Mouse (Mus musculus): Measurements from ENCODE around the gene Ifna4. TPM values are rescaled to one million over a fixed set of nuclear protein-coding genes. Genes with fewer than 3 reads are reported as not detected.

Ifna4 gene
- polyA plus RNA-seq, 1 experiment from 2014 or later = not detected

DNA sequence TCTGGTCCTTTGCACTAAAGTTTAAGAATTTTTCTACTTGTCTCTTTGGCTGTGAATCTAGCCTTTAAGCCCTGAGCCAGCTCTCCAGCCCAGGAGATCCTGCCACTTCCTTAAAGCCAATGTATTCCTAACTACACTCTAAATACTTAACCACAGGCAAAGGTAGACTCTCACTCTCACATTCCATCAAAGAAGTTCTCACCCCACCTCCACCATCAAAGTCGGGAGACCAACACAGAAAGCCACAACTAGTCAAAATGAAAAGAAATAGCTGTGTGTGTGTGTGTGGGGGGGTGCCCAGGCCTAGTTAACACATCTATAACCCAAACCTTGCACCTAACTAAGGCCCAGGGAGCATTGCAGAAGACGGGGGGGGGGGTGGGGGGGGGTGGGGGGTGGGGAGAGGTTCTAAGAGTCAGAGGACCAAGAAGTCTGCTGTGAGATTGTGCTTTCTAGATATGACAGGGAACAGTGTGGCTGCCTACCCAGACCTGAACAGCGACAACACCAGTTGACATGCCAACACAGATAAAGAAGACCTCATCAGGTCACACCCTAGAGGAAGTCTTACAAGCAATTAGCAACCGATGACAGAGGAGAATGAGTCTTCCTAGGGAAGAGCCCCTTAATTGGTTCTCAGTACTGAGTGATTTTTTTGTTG, 33.9 kb downstream of the Ifna4 start:
- 82% methylated on average over 3 of the region's 4 CpGs for WGBS
- Histone ChIP-seq H3K9me3 (replicated peaks) (no peaks in the 10 kb centered on the region), H3K4me1 (no peaks in the 10 kb centered on the region), H3K27me3 (ENCODE audit: low read depth, poor library complexity, severe bottlenecking) (peaks cover 5% of the 10 kb centered on the region), H3K4me3 (no peak overlapping the region), H3K36me3 (no peaks in the 10 kb centered on the region), H3K27ac (replicated peaks) (no peak overlapping the region)
- DNase-seq (ENCODE audit: low spot score) = no peak

DNA sequence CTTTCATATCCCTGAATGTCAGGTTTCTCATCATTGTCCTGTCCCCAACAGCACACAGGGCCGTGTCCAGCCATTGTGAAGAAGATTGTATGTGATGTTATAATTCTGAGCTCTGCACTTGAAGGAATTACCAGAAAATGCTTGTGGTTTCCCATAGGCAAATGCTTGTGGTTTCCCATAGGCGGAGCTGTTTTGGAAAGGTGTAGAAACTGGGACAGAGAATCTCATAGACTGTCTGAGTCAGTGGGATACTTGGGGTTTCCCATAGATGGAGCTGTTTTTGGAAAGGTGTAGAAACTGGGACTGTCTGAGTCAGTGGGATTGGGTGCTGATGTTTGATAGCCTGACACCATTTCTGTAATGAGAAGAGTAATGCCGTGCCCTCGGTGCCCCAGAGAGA, 34.9 kb downstream of the Ifna4 start:
- peaks cover 3% of the 10 kb centered on the region for H3K27me3 ChIP-seq (ENCODE audit: low read depth, poor library complexity, severe bottlenecking)
- no peaks in the 10 kb centered on the region for H3K9me3 ChIP-seq (replicated peaks)
- H3K4me3 ChIP-seq = no peak overlapping the region
- H3K27ac ChIP-seq (replicated peaks) = no peak overlapping the region
- 83% methylated on average over 4 of the region's 4 CpGs for WGBS
- H3K36me3 ChIP-seq = no peaks in the 10 kb centered on the region
- no peak for DNase-seq (ENCODE audit: low spot score)
- H3K4me1 ChIP-seq = no peaks in the 10 kb centered on the region

DNA sequence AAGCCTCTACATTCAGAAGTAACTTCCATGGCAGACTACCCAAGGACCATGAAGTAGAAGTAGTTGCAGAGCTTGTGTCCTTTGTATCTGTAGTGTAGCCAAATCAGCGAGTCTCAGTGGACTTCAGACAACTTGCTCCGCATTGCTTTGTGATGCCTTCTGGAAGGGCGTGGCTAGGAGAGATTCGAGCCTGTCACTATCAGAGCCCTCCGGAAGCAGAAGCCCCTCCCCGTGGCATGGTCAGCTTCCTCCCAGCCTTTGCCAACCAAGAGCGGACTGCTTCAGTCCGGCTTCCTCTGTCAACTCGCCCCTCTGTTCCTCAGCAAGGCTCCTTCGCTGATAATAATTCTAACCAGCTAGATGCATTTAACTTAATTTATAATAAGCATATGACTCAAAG, 36.6 kb downstream of the Ifna4 start:
- whole genome bisulfite sequencing = 48% methylated on average over 10 of the region's 10 CpGs

DNA sequence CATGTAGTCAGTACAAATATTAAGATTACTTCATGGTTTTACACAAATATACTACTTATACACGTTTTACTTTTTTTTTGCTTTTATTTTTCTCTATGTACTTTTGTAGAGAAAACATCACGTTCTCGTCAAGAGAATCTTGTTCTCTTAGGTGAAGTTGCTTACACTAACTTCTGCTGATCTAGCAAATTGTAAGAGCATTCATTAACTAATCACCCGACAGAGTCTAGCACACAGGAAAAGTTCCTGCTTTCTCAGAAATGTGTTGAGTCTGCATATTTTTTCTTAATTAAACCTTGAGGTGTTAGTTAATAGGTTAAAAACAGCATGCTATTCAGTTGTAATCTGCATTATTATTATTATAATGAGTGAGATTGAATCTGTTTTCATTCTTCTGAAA, 37.1 kb downstream of the Ifna4 start:
- DNase-seq (ENCODE audit: low spot score) = no peak
- H3K27me3 ChIP-seq (ENCODE audit: low read depth, poor library complexity, severe bottlenecking) = no peaks in the 10 kb centered on the region
- no peaks in the 10 kb centered on the region for H3K36me3 ChIP-seq
- H3K27ac ChIP-seq (replicated peaks) = no peak overlapping the region
- no peaks in the 10 kb centered on the region for H3K9me3 ChIP-seq (replicated peaks)
- 84% methylated on average over 4 of the region's 4 CpGs for WGBS
- H3K4me1 ChIP-seq = no peaks in the 10 kb centered on the region
- no peak overlapping the region for H3K4me3 ChIP-seq

More for the DNA sequence above, 36.6 kb downstream of the Ifna4 start:
- Histone ChIP-seq H3K27ac (replicated peaks) (no peak overlapping the region), H3K9me3 (replicated peaks) (no peaks in the 10 kb centered on the region), H3K27me3 (ENCODE audit: low read depth, poor library complexity, severe bottlenecking) (no peaks in the 10 kb centered on the region), H3K4me3 (no peak overlapping the region), H3K36me3 (no peaks in the 10 kb centered on the region), H3K4me1 (no peaks in the 10 kb centered on the region)
- no peak for DNase-seq (ENCODE audit: low spot score)

DNA sequence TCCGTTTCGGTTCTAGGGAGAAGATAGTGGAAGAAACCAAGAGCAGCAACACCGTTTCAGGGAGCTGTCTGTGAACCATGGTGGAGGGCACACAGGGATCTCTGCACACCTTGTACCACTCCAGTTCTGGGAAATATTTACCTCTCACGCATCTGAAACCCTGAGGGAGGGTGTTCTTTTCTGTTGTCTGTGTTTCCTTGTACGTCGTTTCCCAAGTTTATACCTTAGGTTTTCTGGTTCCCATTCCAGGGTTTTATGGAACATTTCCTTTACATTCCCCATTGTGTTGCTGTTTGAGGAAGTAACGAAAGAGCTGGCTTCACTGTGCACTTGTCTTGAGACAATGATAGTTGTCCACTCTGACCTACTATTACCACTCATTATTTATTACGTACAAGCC, 38.4 kb downstream of the Ifna4 start, which contains the start of gene Ifne:
Gene Ifne, minus strand, starts transcription at position 101 of the 400 bp plus-strand sequence.
- no peaks in the 10 kb centered on the region for H3K4me1 ChIP-seq
- H3K9me3 ChIP-seq (replicated peaks) = no peaks in the 10 kb centered on the region
- no peak for DNase-seq (ENCODE audit: low spot score)
- no peaks in the 10 kb centered on the region for H3K27me3 ChIP-seq (ENCODE audit: low read depth, poor library complexity, severe bottlenecking)
- 93% methylated on average over 8 of the region's 8 CpGs for WGBS
- H3K36me3 ChIP-seq = no peaks in the 10 kb centered on the region
- H3K27ac ChIP-seq (replicated peaks) = no peak within 1 kb of the TSS
- no peak within 1 kb of the TSS for H3K4me3 ChIP-seq

DNA sequence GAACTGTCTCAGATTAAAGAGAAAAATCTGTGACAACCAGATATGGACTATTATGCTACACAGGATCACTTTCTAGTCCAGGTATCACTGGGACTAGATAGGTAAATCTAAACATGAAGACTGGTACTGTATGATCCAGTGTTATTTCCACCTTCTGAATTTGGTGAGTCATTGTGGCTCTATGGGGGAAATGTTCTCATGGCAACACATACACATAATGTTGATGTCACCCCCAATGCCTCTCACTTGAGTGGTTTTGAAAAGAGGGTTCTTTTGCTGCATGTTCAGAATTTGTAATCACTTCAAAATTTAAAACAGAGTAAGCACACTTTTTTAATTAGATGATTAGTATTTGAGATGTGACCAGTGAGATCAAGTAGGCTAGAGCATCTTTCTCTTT, 46.6 kb downstream of the Ifna4 start:
- H3K27me3 ChIP-seq (ENCODE audit: low read depth, poor library complexity, severe bottlenecking) = no peaks in the 10 kb centered on the region

More for the DNA sequence above, 46.6 kb downstream of the Ifna4 start:
- H3K27ac ChIP-seq (replicated peaks) = no peak overlapping the region
- H3K4me3 ChIP-seq = no peak overlapping the region
- H3K4me1 ChIP-seq = no peaks in the 10 kb centered on the region
- H3K9me3 ChIP-seq (replicated peaks) = no peaks in the 10 kb centered on the region
- H3K36me3 ChIP-seq = no peaks in the 10 kb centered on the region
- no peak for DNase-seq (ENCODE audit: low spot score)

Other genes with a start within 250 kb of the Ifna4 start
- gene Ifna9, start 249.5 kb upstream of the Ifna4 start, polyA plus RNA-seq (2016; fragmentation: Nextera tagmentation; extraction: Ambion mirVana) = not detected in 2 replicates
- gene Ifna12, start 238.5 kb upstream of the Ifna4 start, polyA plus RNA-seq (2016; fragmentation: Nextera tagmentation; extraction: Ambion mirVana) = not detected in 2 replicates
- gene C87499, start 207.4 kb upstream of the Ifna4 start, polyA plus RNA-seq (2016; fragmentation: Nextera tagmentation; extraction: Ambion mirVana) = not detected in 2 replicates
- gene Ifna13, start 197.4 kb upstream of the Ifna4 start, polyA plus RNA-seq (2016; fragmentation: Nextera tagmentation; extraction: Ambion mirVana) = not detected in 2 replicates
- gene Ifna16, start 164.9 kb upstream of the Ifna4 start, polyA plus RNA-seq (2016; fragmentation: Nextera tagmentation; extraction: Ambion mirVana) = not detected in 2 replicates
- gene Ifna2, start 157.9 kb upstream of the Ifna4 start, polyA plus RNA-seq (2016; fragmentation: Nextera tagmentation; extraction: Ambion mirVana) = not detected in 2 replicates
- not detected in 2 replicates for gene Ifnab, start 150.5 kb upstream of the Ifna4 start, polyA plus RNA-seq (2016; fragmentation: Nextera tagmentation; extraction: Ambion mirVana)
- 0.80 and 1.1 TPM in 2 replicates for gene Gm26566, start 120.1 kb upstream of the Ifna4 start, polyA plus RNA-seq (2016; fragmentation: Nextera tagmentation; extraction: Ambion mirVana)
- gene Klhl9, start 119.4 kb upstream of the Ifna4 start, polyA plus RNA-seq (2016; fragmentation: Nextera tagmentation; extraction: Ambion mirVana) = 95.6 and 111 TPM in 2 replicates
- gene Gm13271, start 87.0 kb upstream of the Ifna4 start, polyA plus RNA-seq (2016; fragmentation: Nextera tagmentation; extraction: Ambion mirVana) = not detected in 2 replicates
- gene Gm13283, start 81.7 kb upstream of the Ifna4 start, polyA plus RNA-seq (2016; fragmentation: Nextera tagmentation; extraction: Ambion mirVana) = 0.19 and 0.32 TPM in 2 replicates
- gene Gm13290, start 68.0 kb upstream of the Ifna4 start, polyA plus RNA-seq (2016; fragmentation: Nextera tagmentation; extraction: Ambion mirVana) = 0.29 TPM in 1 of 2 replicates, not detected in the other
- not detected in 2 replicates for gene Gm13289, start 64.9 kb upstream of the Ifna4 start, polyA plus RNA-seq (2016; fragmentation: Nextera tagmentation; extraction: Ambion mirVana)
- not detected in 2 replicates for gene Gm13272, start 62.0 kb upstream of the Ifna4 start, polyA plus RNA-seq (2016; fragmentation: Nextera tagmentation; extraction: Ambion mirVana)
- 0.51 TPM in 1 of 2 replicates, not detected in the other for gene Ifnz, start 59.7 kb upstream of the Ifna4 start, polyA plus RNA-seq (2016; fragmentation: Nextera tagmentation; extraction: Ambion mirVana)
- gene Gm13276, start 56.2 kb upstream of the Ifna4 start, polyA plus RNA-seq (2016; fragmentation: Nextera tagmentation; extraction: Ambion mirVana) = not detected in 2 replicates
- gene Gm13277, start 53.2 kb upstream of the Ifna4 start, polyA plus RNA-seq (2016; fragmentation: Nextera tagmentation; extraction: Ambion mirVana) = not detected in 2 replicates
- not detected in 2 replicates for gene Gm13278, start 50.3 kb upstream of the Ifna4 start, polyA plus RNA-seq (2016; fragmentation: Nextera tagmentation; extraction: Ambion mirVana)
- gene Gm13275, start 47.4 kb upstream of the Ifna4 start, polyA plus RNA-seq (2016; fragmentation: Nextera tagmentation; extraction: Ambion mirVana) = 0.34 TPM in 1 of 2 replicates, not detected in the other
- not detected in 2 replicates for gene Gm13279, start 44.5 kb upstream of the Ifna4 start, polyA plus RNA-seq (2016; fragmentation: Nextera tagmentation; extraction: Ambion mirVana)
- 0.62 TPM in 1 of 2 replicates, not detected in the other for gene Gm13285, start 42.2 kb upstream of the Ifna4 start, polyA plus RNA-seq (2016; fragmentation: Nextera tagmentation; extraction: Ambion mirVana)
- gene Gm13287, start 38.6 kb upstream of the Ifna4 start, polyA plus RNA-seq (2016; fragmentation: Nextera tagmentation; extraction: Ambion mirVana) = not detected in 2 replicates
- 0.09 TPM in 1 of 2 replicates, not detected in the other for gene Gm13288, start 36.3 kb upstream of the Ifna4 start, polyA plus RNA-seq (2016; fragmentation: Nextera tagmentation; extraction: Ambion mirVana)
- not detected in 2 replicates for gene Ifna7, start 25.6 kb upstream of the Ifna4 start, polyA plus RNA-seq (2016; fragmentation: Nextera tagmentation; extraction: Ambion mirVana)
- gene Ifna11, start 21.9 kb upstream of the Ifna4 start, polyA plus RNA-seq (2016; fragmentation: Nextera tagmentation; extraction: Ambion mirVana) = not detected in 2 replicates
- not detected in 2 replicates for gene Ifna6, start 14.4 kb upstream of the Ifna4 start, polyA plus RNA-seq (2016; fragmentation: Nextera tagmentation; extraction: Ambion mirVana)
- gene Ifna5, start 6.3 kb upstream of the Ifna4 start, polyA plus RNA-seq (2016; fragmentation: Nextera tagmentation; extraction: Ambion mirVana) = not detected in 2 replicates
- not detected in 2 replicates for gene Ifna1, start 8.2 kb downstream of the Ifna4 start, polyA plus RNA-seq (2016; fragmentation: Nextera tagmentation; extraction: Ambion mirVana)
- not detected in 2 replicates for gene Ifne, start 38.3 kb downstream of the Ifna4 start, polyA plus RNA-seq (2016; fragmentation: Nextera tagmentation; extraction: Ambion mirVana)

Measured in midbrain, embryonic 10.5 days (tissue).